Mouse (Mus musculus) embryonic facial prominence, embryonic 10.5 days (tissue): ENCODE measurements around the gene Ermard. TPM values are rescaled to one million over a fixed set of nuclear protein-coding genes. Genes with fewer than 3 reads are reported as not detected.

Experiments used
- DNase-seq: peaks from one replicate; pipeline ENCODE4 v3.0.0-alpha.2; 2017; ENCODE audit warnings: low spot score
- H3K27ac ChIP-seq: fragments of 300-500 bp; sonication (generic); replicated peaks from 2 replicates; pipeline ENCODE4 v1.5.1; 2016; ENCODE audit warnings: mild to moderate bottlenecking
- H3K27me3 ChIP-seq: fragments of 300-500 bp; sonication (generic); replicated peaks from 2 replicates; pipeline ENCODE4 v1.6.1; 2016; ENCODE audit warnings: low read depth, mild to moderate bottlenecking; ENCODE audit not compliant: poor library complexity, severe bottlenecking
- H3K36me3 ChIP-seq: fragments of 300-500 bp; sonication (generic); replicated peaks from 2 replicates; pipeline ENCODE4 v1.6.1; 2016; ENCODE audit warnings: mild to moderate bottlenecking, moderate library complexity
- H3K4me1 ChIP-seq: fragments of 300-500 bp; sonication (generic); 2 replicates; pipeline ENCODE4 v1.6.1; 2016
- H3K4me3 ChIP-seq: fragments of 300-500 bp; sonication (generic); 2 replicates; pipeline ENCODE4 v1.5.1; 2016; ENCODE audit warnings: mild to moderate bottlenecking, moderate library complexity
- H3K9me3 ChIP-seq: fragments of 300-500 bp; sonication (generic); 2 replicates; pipeline ENCODE4 v1.6.1; 2016; ENCODE audit warnings: mild to moderate bottlenecking
- WGBS: fragments of 180-500 bp; shearing (Covaris S2); methylation state at CpG from one replicate; pipeline ENCODE4 v1.1.7; 2016; 5-methylcytosine and 5-hydroxymethylcytosine counted together
- polyA plus RNA-seq: library from polyadenylated mRNA; unstranded; fragments of >200 nt; fragmentation: Nextera tagmentation; extraction: Ambion mirVana; gene quantifications from 2 replicates; pipeline ENCODE4 v1.2.1, GENCODE M21; 2016

The Ermard gene
- polyA plus RNA-seq, 1 experiment from 2014 or later = 95.6 TPM

DNA sequence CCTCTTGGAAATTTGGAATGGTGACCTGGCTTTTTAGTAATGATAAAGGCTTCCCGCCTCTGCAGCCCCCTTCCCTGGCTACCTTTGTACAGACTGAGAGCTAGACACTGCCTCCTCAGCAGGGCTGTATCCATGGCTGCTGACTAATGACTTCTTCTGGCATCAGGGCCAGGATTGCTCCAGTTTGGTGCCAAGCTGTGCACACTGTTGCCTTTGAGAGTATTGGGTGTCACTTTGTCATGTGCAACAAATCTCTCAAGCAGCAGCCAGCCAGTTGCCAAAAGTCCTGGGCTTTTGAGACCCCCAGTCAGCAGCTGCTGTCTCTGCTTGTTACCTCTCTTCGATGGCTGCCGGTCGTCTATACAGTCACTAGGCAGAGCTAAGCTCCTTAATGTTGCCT, 60.3 kb downstream of the Ermard start:
- no peaks in the 10 kb centered on the region for H3K36me3 ChIP-seq
- no peak overlapping the region for H3K27ac ChIP-seq
- 85% methylated on average over 4 of the region's 4 CpGs for WGBS
- no peaks in the 10 kb centered on the region for H3K4me1 ChIP-seq
- H3K4me3 ChIP-seq = no peak overlapping the region
- H3K9me3 ChIP-seq = no peaks in the 10 kb centered on the region
- no peaks in the 10 kb centered on the region for H3K27me3 ChIP-seq
- no peak for DNase-seq

DNA sequence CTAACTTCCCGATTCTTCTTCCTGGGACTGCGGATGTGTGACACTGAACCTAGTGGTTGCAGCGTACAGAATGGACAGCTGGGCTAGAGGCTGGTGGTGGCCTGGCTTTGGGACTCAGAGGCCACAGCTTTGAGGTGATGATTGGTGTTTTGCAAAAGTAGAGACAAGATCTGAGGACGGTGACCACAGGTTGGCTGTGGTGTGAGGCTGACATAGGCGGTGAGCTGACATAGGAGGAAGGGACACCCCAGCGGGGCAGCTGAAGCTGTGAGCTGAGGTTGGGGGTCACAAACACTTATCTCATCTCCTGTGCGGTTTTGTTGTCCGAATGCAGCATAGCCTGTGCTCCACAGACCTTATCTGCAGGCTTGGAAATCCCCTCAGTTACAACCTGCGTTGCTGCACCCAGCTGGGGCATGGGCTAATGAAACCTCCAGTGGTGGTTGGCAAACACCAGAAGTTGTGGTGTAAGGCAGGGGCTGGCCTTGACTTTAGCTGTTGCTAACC, 66.2 kb downstream of the Ermard start:
- H3K4me3 ChIP-seq = no peak overlapping the region
- H3K36me3 ChIP-seq = no peaks in the 10 kb centered on the region
- H3K27ac ChIP-seq = no peak overlapping the region; the same call in 1 of the 2 replicates
- no peaks in the 10 kb centered on the region for H3K9me3 ChIP-seq
- H3K4me1 ChIP-seq = peaks cover 20% of the 10 kb centered on the region
- no peak for DNase-seq
- H3K27me3 ChIP-seq = no peaks in the 10 kb centered on the region
- 91% methylated on average over 9 of the region's 9 CpGs for WGBS

DNA sequence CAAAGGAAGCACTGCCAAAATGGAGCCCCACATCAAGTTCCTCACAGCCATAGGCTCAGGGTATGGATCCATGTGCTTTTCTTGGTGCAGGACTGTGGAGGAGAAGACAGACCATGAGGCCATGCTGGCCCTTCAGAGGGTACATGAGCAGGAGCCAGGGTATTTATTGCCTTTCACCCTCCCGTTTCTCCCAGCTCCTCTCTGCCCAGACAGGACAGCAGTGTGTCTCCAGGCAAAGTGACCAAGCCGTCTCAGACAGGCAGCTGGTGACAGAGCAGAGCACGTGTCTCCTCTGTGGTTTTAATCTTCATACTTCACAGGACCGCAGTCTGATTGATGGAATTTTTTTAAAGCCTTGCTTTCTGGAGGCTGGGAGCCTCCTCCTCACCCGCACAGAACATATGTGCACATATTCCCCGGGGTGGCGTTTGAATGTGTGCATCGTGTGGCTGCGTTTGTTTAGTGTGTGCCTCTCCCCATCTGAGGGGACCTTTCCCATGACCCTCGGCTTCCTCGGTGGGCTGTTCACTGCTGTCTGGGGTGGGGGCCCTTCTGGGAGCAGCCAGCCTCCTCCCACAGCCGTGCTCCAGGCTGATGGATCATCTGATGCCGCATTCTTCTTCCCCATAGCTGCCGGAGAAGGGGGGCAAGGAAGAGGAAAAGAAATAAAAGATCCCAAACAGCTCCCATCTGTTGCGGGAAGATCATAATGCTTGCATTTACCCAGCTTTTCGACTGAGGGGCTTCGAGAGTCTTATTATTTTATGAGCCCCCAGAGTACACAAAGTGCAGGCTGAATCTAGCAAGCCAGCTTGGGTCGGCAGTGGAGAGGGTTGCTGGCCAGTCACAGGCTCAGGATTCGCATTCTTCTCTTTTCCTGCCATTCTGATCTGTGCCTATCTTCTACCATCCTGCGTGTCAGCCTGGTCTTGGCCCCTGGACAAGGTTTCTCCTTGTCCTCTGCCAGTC, 67.7 kb downstream of the Ermard start:
- Histone ChIP-seq H3K36me3 (no peaks in the 10 kb centered on the region), H3K4me1 (peaks cover 20% of the 10 kb centered on the region), H3K27ac (peak overlapping the region; percentile 62), H3K4me3 (peak overlapping the region; percentile 28; the same call in 1 of the 2 replicates), H3K27me3 (no peaks in the 10 kb centered on the region), H3K9me3 (no peaks in the 10 kb centered on the region)
- peak; percentile 48 for DNase-seq
- WGBS = 41% methylated on average over 20 of the region's 20 CpGs

DNA sequence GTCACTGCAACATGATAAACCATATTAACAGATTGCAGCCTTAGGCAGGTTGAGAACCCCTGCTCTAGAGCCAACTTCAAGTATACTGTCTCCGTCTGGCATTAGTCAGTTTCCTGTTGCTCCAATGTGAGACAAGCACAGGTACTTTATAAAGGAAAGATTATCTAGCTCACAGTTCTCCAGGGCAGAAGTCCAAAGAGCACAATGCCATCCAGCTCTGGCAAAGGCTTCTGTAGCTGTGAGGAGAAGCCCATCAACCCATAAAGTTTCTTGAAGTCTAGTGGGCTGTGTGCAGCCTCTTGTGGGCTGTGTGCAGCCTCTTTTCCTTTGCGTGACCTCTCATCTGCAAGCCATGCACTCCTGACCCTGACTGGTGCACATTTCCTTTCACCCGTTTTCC, 74.5 kb downstream of the Ermard start:
- Histone ChIP-seq H3K4me3 (no peak overlapping the region), H3K36me3 (no peaks in the 10 kb centered on the region), H3K9me3 (no peaks in the 10 kb centered on the region), H3K27ac (no peak overlapping the region), H3K4me1 (peaks cover 10% of the 10 kb centered on the region), H3K27me3 (no peaks in the 10 kb centered on the region)
- 63% methylated on average over 3 of the region's 3 CpGs for WGBS
- DNase-seq = no peak

DNA sequence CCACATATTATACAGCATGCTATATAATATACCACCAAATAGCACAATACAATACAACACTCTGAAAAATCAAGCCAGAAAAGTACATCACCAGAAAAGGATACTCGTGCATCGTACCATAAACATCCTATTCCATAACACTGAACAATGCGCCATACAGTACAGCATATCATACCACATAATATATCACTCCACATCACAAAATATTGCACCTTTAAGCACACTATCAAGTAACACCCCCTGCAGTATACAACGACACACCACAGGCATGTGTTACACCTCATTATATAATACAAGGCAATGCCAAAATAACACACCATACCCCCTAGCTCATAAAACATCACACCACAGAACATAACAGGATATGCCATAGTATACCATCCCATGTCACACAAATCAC, 79.1 kb downstream of the Ermard start:
- Histone ChIP-seq H3K9me3 (no peaks in the 10 kb centered on the region), H3K27ac (no peak overlapping the region), H3K4me1 (peaks cover 10% of the 10 kb centered on the region), H3K4me3 (no peak overlapping the region), H3K36me3 (no peaks in the 10 kb centered on the region), H3K27me3 (no peaks in the 10 kb centered on the region)
- no peak for DNase-seq
- WGBS = 95% methylated on average over 4 of the region's 4 CpGs

DNA sequence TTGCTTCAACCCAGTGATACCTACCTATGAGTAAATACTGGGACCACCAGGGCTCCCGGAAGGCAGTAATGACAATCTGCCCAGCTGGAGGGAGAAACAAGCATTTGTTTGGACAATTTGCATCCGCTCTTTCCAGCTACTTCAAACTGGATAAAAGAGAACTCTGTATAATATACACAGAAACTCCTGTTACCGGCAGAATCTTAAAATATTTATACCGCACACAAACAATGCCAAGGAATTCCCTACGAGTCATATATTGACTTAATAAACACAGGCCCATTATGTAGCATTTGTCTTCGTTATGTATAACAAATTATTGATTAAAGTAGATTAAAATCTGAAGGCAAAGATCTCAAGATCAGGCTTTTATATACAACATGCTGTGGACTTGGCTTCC, 79.6 kb downstream of the Ermard start:
- WGBS = 86% methylated on average over 6 of the region's 6 CpGs
- no peak for DNase-seq
- H3K27ac ChIP-seq = no peak overlapping the region
- no peaks in the 10 kb centered on the region for H3K9me3 ChIP-seq
- H3K36me3 ChIP-seq = no peaks in the 10 kb centered on the region
- peaks cover 8% of the 10 kb centered on the region for H3K4me1 ChIP-seq
- no peak overlapping the region for H3K4me3 ChIP-seq
- no peaks in the 10 kb centered on the region for H3K27me3 ChIP-seq

DNA sequence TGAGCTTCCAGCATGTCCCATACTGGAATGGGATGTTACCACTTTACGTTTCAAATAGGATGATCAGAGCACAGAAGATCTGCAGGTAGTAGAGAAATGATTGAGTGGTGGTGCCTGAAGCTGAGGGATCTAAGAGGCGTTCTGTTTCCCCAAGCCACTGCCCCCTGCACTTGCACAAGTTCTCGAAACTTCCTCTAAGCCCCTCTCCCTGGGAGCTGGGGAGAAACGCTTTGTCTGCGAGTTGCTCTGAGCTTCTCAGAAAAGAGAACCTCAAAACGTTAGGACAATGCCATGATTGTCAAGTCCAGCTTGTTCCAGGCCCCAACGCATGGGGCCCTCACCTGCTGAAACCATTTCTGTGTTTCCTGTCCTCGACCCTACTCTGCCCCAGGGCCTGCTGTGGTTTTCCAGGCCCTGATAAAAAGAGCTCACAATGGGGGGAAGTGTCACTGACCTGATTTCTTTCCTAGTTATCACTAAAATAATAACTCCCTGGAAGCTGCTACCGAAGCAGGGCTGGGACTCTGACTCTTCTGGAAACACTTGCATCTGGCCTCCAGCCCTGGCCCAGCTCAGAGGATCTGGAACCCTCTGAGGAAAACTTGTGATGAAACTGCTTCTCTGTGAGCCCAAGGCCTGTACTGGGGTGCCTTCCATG, 88.8 kb downstream of the Ermard start:
- Histone ChIP-seq H3K36me3 (no peaks in the 10 kb centered on the region), H3K27ac (no peak overlapping the region; the same call in 1 of the 2 replicates), H3K9me3 (no peaks in the 10 kb centered on the region), H3K4me1 (peaks cover 6% of the 10 kb centered on the region), H3K4me3 (no peak overlapping the region), H3K27me3 (no peaks in the 10 kb centered on the region)
- DNase-seq = no peak
- 50% methylated on average over 9 of the region's 9 CpGs for WGBS

DNA sequence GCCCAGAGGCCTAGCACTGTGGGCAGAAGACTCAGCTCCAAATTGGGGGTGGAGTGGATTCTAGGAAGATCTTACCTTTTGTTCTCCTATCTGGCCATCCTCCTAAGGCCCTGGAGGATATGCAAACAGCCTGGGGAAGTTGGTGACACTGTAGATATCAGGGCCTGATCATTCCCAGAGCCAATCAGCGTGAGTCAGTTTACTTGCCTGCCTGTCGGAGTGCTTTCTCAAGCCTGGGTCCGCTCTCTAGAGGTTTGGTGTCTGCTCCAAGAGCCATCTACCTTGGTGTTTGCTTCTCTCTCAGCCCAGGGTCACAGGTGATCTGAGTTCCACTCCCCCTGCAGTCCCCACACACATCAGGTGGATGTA, 89.3 kb downstream of the Ermard start:
- no peak for DNase-seq
- WGBS = 80% methylated on average over 3 of the region's 3 CpGs
- Histone ChIP-seq H3K27ac (peak overlapping the region; percentile 12), H3K4me1 (peaks cover 6% of the 10 kb centered on the region), H3K9me3 (no peaks in the 10 kb centered on the region), H3K27me3 (no peaks in the 10 kb centered on the region), H3K36me3 (no peaks in the 10 kb centered on the region), H3K4me3 (no peak overlapping the region)

DNA sequence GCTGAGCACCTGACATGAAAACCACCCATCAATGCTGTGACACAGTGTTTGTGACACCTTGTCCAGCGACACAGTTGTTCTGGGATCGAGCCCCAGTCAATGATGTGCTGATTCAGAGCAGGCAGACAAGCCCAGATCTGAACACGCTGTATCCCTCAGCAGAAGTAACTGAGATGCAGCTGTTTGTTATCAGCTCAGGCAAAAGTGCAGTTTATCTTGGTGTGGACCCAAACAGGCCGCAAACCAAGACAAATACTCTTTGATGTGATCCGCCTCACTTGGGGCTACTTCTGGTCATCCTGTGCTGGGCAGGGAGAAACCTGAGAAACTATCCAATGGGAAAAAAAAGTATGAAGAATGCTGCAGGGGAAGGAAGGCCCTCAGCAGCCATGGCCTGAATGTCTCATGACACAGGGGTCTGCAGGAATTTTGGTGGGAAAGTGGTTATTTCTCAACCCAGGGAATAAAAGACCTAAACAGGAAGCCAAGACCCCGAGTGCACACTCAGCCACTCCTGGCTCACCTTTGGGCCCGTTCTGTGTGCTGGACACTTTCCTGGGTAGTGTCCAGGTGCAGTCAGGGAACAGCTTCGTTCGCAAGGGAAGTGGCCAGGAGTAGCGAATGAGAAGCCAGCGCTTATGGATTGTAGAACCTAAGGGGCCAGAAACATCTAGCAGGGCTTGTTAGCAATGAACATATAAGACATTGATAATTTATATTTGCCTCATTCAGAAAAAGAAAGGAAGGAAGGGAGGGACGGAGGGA, 94.1 kb downstream of the Ermard start:
- DNase-seq = no peak

DNA sequence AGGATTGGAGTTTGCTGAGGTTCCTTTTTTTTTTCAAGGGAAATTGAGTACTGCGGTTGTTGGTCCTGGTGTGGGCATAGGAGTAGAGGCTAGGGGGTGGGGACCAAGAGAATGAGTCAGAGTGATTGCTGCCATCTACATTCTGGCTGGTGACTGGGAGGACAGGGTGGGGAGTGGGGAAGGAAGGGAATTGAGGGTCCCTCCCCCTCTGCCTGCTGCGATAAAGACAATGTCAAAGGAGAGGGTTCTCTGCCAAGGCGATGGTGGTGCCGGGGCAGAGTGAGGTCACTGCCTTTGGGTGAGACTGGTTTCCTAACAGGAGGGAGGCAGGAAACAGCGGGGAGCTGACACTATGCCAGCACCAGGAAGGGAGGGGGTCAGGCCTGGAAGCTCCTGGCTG, 96.4 kb downstream of the Ermard start:
- H3K36me3 ChIP-seq = no peaks in the 10 kb centered on the region
- no peak overlapping the region for H3K27ac ChIP-seq
- WGBS = 72% methylated on average over 5 of the region's 5 CpGs
- H3K4me3 ChIP-seq = no peak overlapping the region
- no peak for DNase-seq
- H3K27me3 ChIP-seq = no peaks in the 10 kb centered on the region
- H3K4me1 ChIP-seq = no peaks in the 10 kb centered on the region
- no peaks in the 10 kb centered on the region for H3K9me3 ChIP-seq

More for the DNA sequence above, 94.1 kb downstream of the Ermard start:
- no peak overlapping the region for H3K4me3 ChIP-seq
- H3K27ac ChIP-seq = no peak overlapping the region
- 87% methylated on average over 12 of the region's 12 CpGs for WGBS
- H3K9me3 ChIP-seq = no peaks in the 10 kb centered on the region
- H3K4me1 ChIP-seq = peaks cover 5% of the 10 kb centered on the region; the same call in 1 of the 2 replicates
- no peaks in the 10 kb centered on the region for H3K36me3 ChIP-seq
- H3K27me3 ChIP-seq = no peaks in the 10 kb centered on the region
